Mouse (Mus musculus): ENCODE measurements around the gene Syt17. TPM values are rescaled to one million over a fixed set of nuclear protein-coding genes. Genes with fewer than 3 reads are reported as not detected.
A peak's percentile ranks its signal among the peaks of the same experiment; 100 is the strongest.

Syt17 gene
- polyA plus RNA-seq, 1 experiment from 2014 or later, result 3.7 TPM

- 63% methylated on average over 5 of the region's 5 CpGs for WGBS
- Histone ChIP-seq H3K4me2 (no peak overlapping the region), H3K4me3 (ENCODE audit: low read depth, low read length) (no peak overlapping the region), H3K4me1 (ENCODE audit: control insufficient read depth, insufficient read depth, low read length) (0 out of 2 replicates have a peak, but pooled peaks cover 2% of the 10 kb centered on the region), H3K9ac (ENCODE audit: low read length) (no peak overlapping the region), H3K27ac (ENCODE audit: low read depth, low read length) (no peak overlapping the region), H3K36me3 (ENCODE audit: control insufficient read depth, insufficient read depth, low read length) (no peaks in the 10 kb centered on the region), H3K9me3 (ENCODE audit: control insufficient read depth, low read length) (no peaks in the 10 kb centered on the region), H3K27me3 (ENCODE audit: control insufficient read depth, insufficient read depth, low read length) (peaks cover 29% of the 10 kb centered on the region)
- ATAC-seq (ENCODE audit: low FRiP score) (no peak), DNase-seq (ENCODE audit: low spot score, missing footprints) (no peak)
Measured at GRCm38 (mm10) chr7:118486917-118487316, 38.9 kb upstream of the Syt17 start.

GRCm38 (mm10) chr7:118483996-118484395 is 36.0 kb upstream of the Syt17 start:
- no peak overlapping the region for H3K4me3 ChIP-seq (ENCODE audit: low read depth, low read length)
- DNase-seq (ENCODE audit: low spot score, missing footprints), result no peak
- peaks cover 4% of the 10 kb centered on the region for H3K27me3 ChIP-seq (ENCODE audit: control insufficient read depth, insufficient read depth, low read length)
- no peaks in the 10 kb centered on the region for H3K4me1 ChIP-seq (ENCODE audit: control insufficient read depth, insufficient read depth, low read length)
- no peaks in the 10 kb centered on the region for H3K9me3 ChIP-seq (ENCODE audit: control insufficient read depth, low read length)
- ATAC-seq (ENCODE audit: low FRiP score), result no peak
- no peak overlapping the region for H3K9ac ChIP-seq (ENCODE audit: low read length)
- WGBS, result 88% methylated on average over 1 of the region's 1 CpGs
- H3K36me3 ChIP-seq (ENCODE audit: control insufficient read depth, insufficient read depth, low read length), result no peaks in the 10 kb centered on the region
- no peak overlapping the region for H3K4me2 ChIP-seq
- no peak overlapping the region for H3K27ac ChIP-seq (ENCODE audit: low read depth, low read length)

GRCm38 (mm10) chr7:118482001-118482400 is 34.0 kb upstream of the Syt17 start:
- WGBS, result 95% methylated on average over 2 of the region's 2 CpGs
- ATAC-seq (ENCODE audit: low FRiP score), result no peak
- Histone ChIP-seq H3K9me3 (ENCODE audit: control insufficient read depth, low read length) (no peaks in the 10 kb centered on the region), H3K36me3 (ENCODE audit: control insufficient read depth, insufficient read depth, low read length) (no peaks in the 10 kb centered on the region), H3K27me3 (ENCODE audit: control insufficient read depth, insufficient read depth, low read length) (no peaks in the 10 kb centered on the region), H3K4me3 (ENCODE audit: low read depth, low read length) (no peak overlapping the region), H3K9ac (ENCODE audit: low read length) (no peak overlapping the region), H3K4me1 (ENCODE audit: control insufficient read depth, insufficient read depth, low read length) (no peaks in the 10 kb centered on the region), H3K27ac (ENCODE audit: low read depth, low read length) (no peak overlapping the region), H3K4me2 (no peak overlapping the region)
- DNase-seq (ENCODE audit: low spot score, missing footprints), result no peak

- Histone ChIP-seq H3K4me2 (no peak overlapping the region), H3K36me3 (ENCODE audit: control insufficient read depth, insufficient read depth, low read length) (no peaks in the 10 kb centered on the region), H3K9ac (ENCODE audit: low read length) (no peak overlapping the region), H3K9me3 (ENCODE audit: control insufficient read depth, low read length) (no peaks in the 10 kb centered on the region), H3K4me1 (ENCODE audit: control insufficient read depth, insufficient read depth, low read length) (peaks cover 4% of the 10 kb centered on the region; the same call in 1 of the 2 replicates), H3K4me3 (ENCODE audit: low read depth, low read length) (no peak overlapping the region), H3K27me3 (ENCODE audit: control insufficient read depth, insufficient read depth, low read length) (no peaks in the 10 kb centered on the region), H3K27ac (ENCODE audit: low read depth, low read length) (no peak overlapping the region)
- 85% methylated on average over 10 of the region's 10 CpGs for WGBS
- ATAC-seq (ENCODE audit: low FRiP score) (no peak), DNase-seq (ENCODE audit: low spot score, missing footprints) (no peak)
Measured at GRCm38 (mm10) chr7:118481047-118481810, 33.2 kb upstream of the Syt17 start.

GRCm38 (mm10) chr7:118480160-118480709 is 32.2 kb upstream of the Syt17 start:
- H3K9me3 ChIP-seq (ENCODE audit: control insufficient read depth, low read length), result no peaks in the 10 kb centered on the region
- WGBS, result 91% methylated on average over 9 of the region's 9 CpGs
- no peak overlapping the region for H3K27ac ChIP-seq (ENCODE audit: low read depth, low read length)
- H3K4me2 ChIP-seq, result no peak overlapping the region
- DNase-seq (ENCODE audit: low spot score, missing footprints) (no peak), ATAC-seq (ENCODE audit: low FRiP score) (no peak)
- no peaks in the 10 kb centered on the region for H3K27me3 ChIP-seq (ENCODE audit: control insufficient read depth, insufficient read depth, low read length)
- peaks cover 4% of the 10 kb centered on the region; the same call in 1 of the 2 replicates for H3K4me1 ChIP-seq (ENCODE audit: control insufficient read depth, insufficient read depth, low read length)
- no peaks in the 10 kb centered on the region for H3K36me3 ChIP-seq (ENCODE audit: control insufficient read depth, insufficient read depth, low read length)
- no peak overlapping the region for H3K4me3 ChIP-seq (ENCODE audit: low read depth, low read length)
- H3K9ac ChIP-seq (ENCODE audit: low read length), result no peak overlapping the region

GRCm38 (mm10) chr7:118478835-118479312 is 30.9 kb upstream of the Syt17 start:
- Histone ChIP-seq H3K27ac (ENCODE audit: low read depth, low read length) (no peak overlapping the region), H3K9me3 (ENCODE audit: control insufficient read depth, low read length) (no peaks in the 10 kb centered on the region), H3K4me3 (ENCODE audit: low read depth, low read length) (no peak overlapping the region), H3K4me2 (no peak overlapping the region), H3K9ac (ENCODE audit: low read length) (no peak overlapping the region), H3K36me3 (ENCODE audit: control insufficient read depth, insufficient read depth, low read length) (no peaks in the 10 kb centered on the region), H3K4me1 (ENCODE audit: control insufficient read depth, insufficient read depth, low read length) (peaks cover 4% of the 10 kb centered on the region; the same call in 1 of the 2 replicates), H3K27me3 (ENCODE audit: control insufficient read depth, insufficient read depth, low read length) (no peaks in the 10 kb centered on the region)
- DNase-seq (ENCODE audit: low spot score, missing footprints) (no peak), ATAC-seq (ENCODE audit: low FRiP score) (no peak)
- 63% methylated on average over 3 of the region's 3 CpGs for WGBS

- DNase-seq (ENCODE audit: low spot score, missing footprints), result no peak
- WGBS, result 61% methylated on average over 5 of the region's 5 CpGs
- H3K9ac ChIP-seq (ENCODE audit: low read length), result no peak overlapping the region
- H3K9me3 ChIP-seq (ENCODE audit: control insufficient read depth, low read length), result no peaks in the 10 kb centered on the region
- ATAC-seq (ENCODE audit: low FRiP score), result peak; percentile 33; the same call in 1 of the 2 replicates
- no peak overlapping the region for H3K4me2 ChIP-seq
- no peaks in the 10 kb centered on the region for H3K36me3 ChIP-seq (ENCODE audit: control insufficient read depth, insufficient read depth, low read length)
- H3K27ac ChIP-seq (ENCODE audit: low read depth, low read length), result no peak overlapping the region
- H3K4me3 ChIP-seq (ENCODE audit: low read depth, low read length), result no peak overlapping the region
- H3K4me1 ChIP-seq (ENCODE audit: control insufficient read depth, insufficient read depth, low read length), result peaks cover 4% of the 10 kb centered on the region; the same call in 1 of the 2 replicates
- no peaks in the 10 kb centered on the region for H3K27me3 ChIP-seq (ENCODE audit: control insufficient read depth, insufficient read depth, low read length)
Measured at GRCm38 (mm10) chr7:118476428-118476827, 28.4 kb upstream of the Syt17 start.

- WGBS, result 87% methylated on average over 7 of the region's 7 CpGs
- DNase-seq (ENCODE audit: low spot score, missing footprints) (no peak), ATAC-seq (ENCODE audit: low FRiP score) (no peak)
- no peaks in the 10 kb centered on the region for H3K36me3 ChIP-seq (ENCODE audit: control insufficient read depth, insufficient read depth, low read length)
- H3K4me2 ChIP-seq, result no peak overlapping the region
- peaks cover 4% of the 10 kb centered on the region; the same call in 1 of the 2 replicates for H3K4me1 ChIP-seq (ENCODE audit: control insufficient read depth, insufficient read depth, low read length)
- no peak overlapping the region for H3K27ac ChIP-seq (ENCODE audit: low read depth, low read length)
- H3K4me3 ChIP-seq (ENCODE audit: low read depth, low read length), result no peak overlapping the region
- H3K9ac ChIP-seq (ENCODE audit: low read length), result no peak overlapping the region
- H3K27me3 ChIP-seq (ENCODE audit: control insufficient read depth, insufficient read depth, low read length), result no peaks in the 10 kb centered on the region
- H3K9me3 ChIP-seq (ENCODE audit: control insufficient read depth, low read length), result no peaks in the 10 kb centered on the region
Measured at GRCm38 (mm10) chr7:118475008-118475705, 27.1 kb upstream of the Syt17 start.

GRCm38 (mm10) chr7:118472886-118473285 is 24.9 kb upstream of the Syt17 start:
- WGBS, result 88% methylated on average over 1 of the region's 1 CpGs
- Histone ChIP-seq H3K4me2 (no peak overlapping the region), H3K36me3 (ENCODE audit: control insufficient read depth, insufficient read depth, low read length) (no peaks in the 10 kb centered on the region), H3K9me3 (ENCODE audit: control insufficient read depth, low read length) (no peaks in the 10 kb centered on the region), H3K27ac (ENCODE audit: low read depth, low read length) (no peak overlapping the region), H3K4me1 (ENCODE audit: control insufficient read depth, insufficient read depth, low read length) (peaks cover 4% of the 10 kb centered on the region; the same call in 1 of the 2 replicates), H3K9ac (ENCODE audit: low read length) (no peak overlapping the region), H3K27me3 (ENCODE audit: control insufficient read depth, insufficient read depth, low read length) (no peaks in the 10 kb centered on the region), H3K4me3 (ENCODE audit: low read depth, low read length) (no peak overlapping the region)
- DNase-seq (ENCODE audit: low spot score, missing footprints) (no peak), ATAC-seq (ENCODE audit: low FRiP score) (no peak)
